Mouse (Mus musculus) heart, postnatal 0 days (tissue): ENCODE measurements around the gene March1. TPM values are rescaled to one million over a fixed set of nuclear protein-coding genes. Genes with fewer than 3 reads are reported as not detected.

Experiments
- ATAC-seq: fragments of 200-750 bp; cut with Nextera tagmentation; 2 replicates; pipeline ENCODE4 v1.8.0; 2017; ENCODE audit warnings: low read depth, moderate number of reproducible peaks, moderate library complexity; ENCODE audit not compliant: insufficient read depth
- DNase-seq: peaks from one replicate; pipeline ENCODE4 v3.0.0-alpha.2; 2016; ENCODE audit warnings: low spot score
- H3K27ac ChIP-seq: fragments of 300-500 bp; sonication (generic); 2 replicates; pipeline ENCODE4 v1.5.1; 2014; ENCODE audit warnings: low read depth, mild to moderate bottlenecking
- H3K27me3 ChIP-seq: fragments of 300-500 bp; sonication (generic); 2 replicates; pipeline ENCODE4 v1.6.1; 2014; ENCODE audit warnings: low read length, mixed read lengths; ENCODE audit not compliant: control insufficient read depth, insufficient read depth
- H3K36me3 ChIP-seq: fragments of 300-500 bp; sonication (generic); replicated peaks from 2 replicates; pipeline ENCODE4 v1.6.1; 2014; ENCODE audit warnings: low read length, mixed read lengths; ENCODE audit not compliant: control insufficient read depth, insufficient read depth
- H3K4me1 ChIP-seq: fragments of 300-500 bp; sonication (generic); 2 replicates; pipeline ENCODE4 v1.6.1; 2014; ENCODE audit warnings: antibody characterized with exemption; ENCODE audit not compliant: control insufficient read depth, insufficient read depth
- H3K4me2 ChIP-seq: fragments of 300-500 bp; sonication (generic); 2 replicates; pipeline ENCODE4 v1.6.1; 2014; ENCODE audit warnings: low read depth, mild to moderate bottlenecking, low read length, moderate library complexity
- H3K4me3 ChIP-seq: fragments of 300-500 bp; sonication (generic); 2 replicates; pipeline ENCODE4 v1.5.1; 2014; ENCODE audit warnings: low read depth, low read length
- H3K9ac ChIP-seq: fragments of 300-500 bp; sonication (generic); replicated peaks from 2 replicates; pipeline ENCODE4 v1.6.1; 2014; ENCODE audit warnings: low read depth, low read length, mixed read lengths
- H3K9me3 ChIP-seq: fragments of 300-500 bp; sonication (generic); replicated peaks from 2 replicates; pipeline ENCODE4 v1.6.1; 2016; ENCODE audit warnings: low read length; ENCODE audit not compliant: control insufficient read depth
- CTCF ChIP-seq: IDR thresholded peaks from 2 replicates; pipeline ENCODE4 v1.5.1; 2016; ENCODE audit warnings: antibody characterized with exemption, control low read depth, low read depth
- EP300 ChIP-seq: IDR thresholded peaks from 2 replicates; pipeline ENCODE4 v1.6.1; 2016; ENCODE audit warnings: antibody characterized with exemption, low read depth
- WGBS: fragments of 180-500 bp; shearing (Covaris S2); extraction: QIAGEN DNeasy Blood & Tissue Kit; methylation state at CpG from one replicate; pipeline ENCODE4 v1.1.7; 2014; 5-methylcytosine and 5-hydroxymethylcytosine counted together
- polyA plus RNA-seq: library from polyadenylated mRNA; unstranded; fragments of >200 nt; fragmentation: Nextera tagmentation; extraction: Ambion mirVana; gene quantifications from 2 replicates; pipeline ENCODE4 v1.2.1, GENCODE M21; 2015
- total RNA-seq: library from RNA; depleted of rRNA; stranded (reverse); fragments of >200 nt; gene quantifications from 2 replicates; pipeline ENCODE4 v1.2.3, GENCODE M21; 2014; ENCODE audit warnings: low replicate concordance

The March1 gene
- total and polyA plus RNA-seq, 2 experiments from 2014 or later = 0.04 to 0.31 TPM

DNA sequence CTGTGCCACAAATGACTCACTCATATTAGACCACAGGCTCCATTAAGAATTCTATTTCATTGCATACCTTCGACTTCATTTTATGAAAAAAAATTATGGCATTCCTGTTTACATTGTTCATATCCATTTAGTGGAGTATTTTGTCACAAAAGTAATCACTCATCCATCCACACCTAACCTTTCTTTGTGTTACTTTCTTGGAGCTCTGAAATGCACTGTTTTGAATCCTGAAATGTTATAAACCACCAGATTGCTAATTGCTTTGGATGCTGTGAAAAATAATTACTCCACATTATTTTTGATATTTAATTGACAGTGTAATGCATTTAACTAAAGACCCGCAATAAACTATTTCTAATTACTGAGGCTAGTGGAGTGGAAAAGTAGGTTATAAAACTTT is 501.6 kb downstream of the March1 start:
- no peak for DNase-seq
- no peak overlapping the region for H3K27ac ChIP-seq
- no peaks in the 10 kb centered on the region for H3K27me3 ChIP-seq
- H3K9ac ChIP-seq = no peak overlapping the region
- 67% methylated on average over 2 of the region's 2 CpGs for WGBS
- no peaks in the 10 kb centered on the region for H3K4me1 ChIP-seq
- no peak for TF ChIP-seq CTCF
- TF ChIP-seq EP300 = no peak
- H3K9me3 ChIP-seq = no peaks in the 10 kb centered on the region
- no peak overlapping the region for H3K4me3 ChIP-seq
- H3K4me2 ChIP-seq = no peak overlapping the region
- no peaks in the 10 kb centered on the region for H3K36me3 ChIP-seq
- ATAC-seq = no peak

- no peak overlapping the region for H3K4me3 ChIP-seq
- WGBS = 68% methylated on average over 1 of the region's 1 CpGs
- no peak overlapping the region for H3K4me2 ChIP-seq
- H3K27me3 ChIP-seq = no peaks in the 10 kb centered on the region
- H3K9ac ChIP-seq = no peak overlapping the region
- no peak for TF ChIP-seq CTCF
- no peak for TF ChIP-seq EP300
- DNase-seq (no peak), ATAC-seq (no peak)
- no peaks in the 10 kb centered on the region for H3K9me3 ChIP-seq
- H3K27ac ChIP-seq = no peak overlapping the region
- H3K36me3 ChIP-seq = no peaks in the 10 kb centered on the region
- no peaks in the 10 kb centered on the region for H3K4me1 ChIP-seq
These were observed 541.9 kb downstream of the March1 start for GRCm38 (mm10) chr8:66159648-66160047.

- Histone ChIP-seq H3K36me3 (no peaks in the 10 kb centered on the region), H3K4me2 (no peak overlapping the region), H3K27me3 (no peaks in the 10 kb centered on the region), H3K4me3 (no peak overlapping the region), H3K4me1 (no peaks in the 10 kb centered on the region), H3K9me3 (no peaks in the 10 kb centered on the region), H3K9ac (no peak overlapping the region), H3K27ac (no peak overlapping the region)
- no peak for ATAC-seq
- TF ChIP-seq EP300 = no peak
- no peak for TF ChIP-seq CTCF
- 67% methylated on average over 1 of the region's 1 CpGs for WGBS
- DNase-seq = no peak
These were observed 549.1 kb downstream of the March1 start for GRCm38 (mm10) chr8:66166835-66167234.

- no peaks in the 10 kb centered on the region for H3K27me3 ChIP-seq
- 68% methylated on average over 2 of the region's 2 CpGs for WGBS
- no peak for ATAC-seq
- no peak overlapping the region for H3K4me2 ChIP-seq
- no peak overlapping the region for H3K9ac ChIP-seq
- no peak overlapping the region for H3K27ac ChIP-seq
- no peak for DNase-seq
- no peak for TF ChIP-seq EP300
- no peak for TF ChIP-seq CTCF
- no peaks in the 10 kb centered on the region for H3K36me3 ChIP-seq
- no peaks in the 10 kb centered on the region for H3K9me3 ChIP-seq
- H3K4me3 ChIP-seq = no peak overlapping the region
- no peaks in the 10 kb centered on the region for H3K4me1 ChIP-seq
These were observed 549.9 kb downstream of the March1 start for GRCm38 (mm10) chr8:66167405-66168173.

GRCm38 (mm10) chr8:66179336-66179735 is 561.6 kb downstream of the March1 start:
- Histone ChIP-seq H3K4me3 (no peak overlapping the region), H3K27me3 (no peaks in the 10 kb centered on the region), H3K36me3 (no peaks in the 10 kb centered on the region), H3K4me1 (no peaks in the 10 kb centered on the region), H3K4me2 (no peak overlapping the region), H3K9me3 (no peaks in the 10 kb centered on the region), H3K27ac (no peak overlapping the region), H3K9ac (no peak overlapping the region)
- WGBS = 80% methylated on average over 1 of the region's 1 CpGs
- DNase-seq (no peak), ATAC-seq (no peak)
- TF ChIP-seq EP300 (no peak), CTCF (no peak)

DNA sequence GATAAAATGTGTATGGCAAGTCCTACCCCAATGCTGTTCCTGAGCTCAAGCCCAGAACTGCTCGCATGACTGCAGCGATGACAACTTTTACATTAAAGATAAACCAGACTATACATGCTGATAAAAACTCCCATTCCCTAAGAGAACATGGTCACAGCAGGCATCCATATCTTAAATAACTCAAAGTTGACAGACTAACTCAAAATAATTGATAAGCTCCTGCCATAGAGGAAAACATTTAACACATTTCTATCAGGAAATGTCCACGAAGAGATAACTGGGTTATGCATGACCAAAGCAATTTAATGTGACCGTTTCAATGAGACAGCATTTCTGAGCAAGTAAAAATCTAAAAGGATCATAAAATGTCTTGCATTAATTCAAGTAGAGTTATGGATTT is 563.6 kb downstream of the March1 start:
- Histone ChIP-seq H3K9ac (no peak overlapping the region), H3K9me3 (no peaks in the 10 kb centered on the region), H3K36me3 (no peaks in the 10 kb centered on the region), H3K4me3 (no peak overlapping the region), H3K27ac (no peak overlapping the region), H3K4me2 (no peak overlapping the region), H3K4me1 (no peaks in the 10 kb centered on the region), H3K27me3 (no peaks in the 10 kb centered on the region)
- DNase-seq (no peak), ATAC-seq (no peak)
- WGBS = 33% methylated on average over 4 of the region's 4 CpGs
- TF ChIP-seq CTCF (no peak), EP300 (no peak)
